Mouse (Mus musculus) thymus, adult 2 months (tissue): ENCODE results near the gene Tmem182. TPM values are rescaled to one million over a fixed set of nuclear protein-coding genes. Genes with fewer than 3 reads are reported as not detected.

ENCODE experiments used
- DNase-seq: peaks from one replicate; pipeline ENCODE4 v3.0.0; 2021
- H3K27ac ChIP-seq: fragments of 200-500 bp; 2 replicates; pipeline ENCODE4 v1.5.1; 2012; ENCODE audit warnings: low read length, control low read depth; ENCODE audit not compliant: control insufficient read depth, insufficient read depth
- H3K27me3 ChIP-seq: fragments of 200-500 bp; 2 replicates; pipeline ENCODE4 v1.6.1; 2012; ENCODE audit warnings: mild to moderate bottlenecking, low read length, moderate library complexity, mixed read lengths; ENCODE audit not compliant: control insufficient read depth, insufficient read depth
- H3K36me3 ChIP-seq: fragments of 200-500 bp; 2 replicates; pipeline ENCODE4 v1.6.1; 2012; ENCODE audit warnings: mild to moderate bottlenecking, low read length, moderate library complexity; ENCODE audit not compliant: control insufficient read depth, insufficient read depth
- H3K4me1 ChIP-seq: fragments of 200-500 bp; replicated peaks from 2 replicates; pipeline ENCODE4 v1.6.1; 2012; ENCODE audit warnings: low read length; ENCODE audit not compliant: control insufficient read depth, insufficient read depth
- H3K4me3 ChIP-seq: fragments of 200-500 bp; 2 replicates; pipeline ENCODE4 v1.5.1; 2012; ENCODE audit warnings: mild to moderate bottlenecking, low read length, control low read depth, moderate library complexity; ENCODE audit not compliant: control insufficient read depth, insufficient read depth
- CTCF ChIP-seq: fragments of 200-500 bp; IDR thresholded peaks from 2 replicates; pipeline ENCODE4 v1.5.1; 2012; ENCODE audit warnings: mild to moderate bottlenecking, control low read depth, low read length, moderate library complexity, borderline replicate concordance; ENCODE audit not compliant: control insufficient read depth, poor library complexity, insufficient read depth; ENCODE audit errors: extremely low read depth
- POLR2A ChIP-seq: fragments of 200-500 bp; IDR thresholded peaks from 2 replicates; pipeline ENCODE4 v1.6.1; 2012; ENCODE audit warnings: mild to moderate bottlenecking, low read length, control low read depth, moderate library complexity; ENCODE audit not compliant: control insufficient read depth, poor library complexity, insufficient read depth; ENCODE audit errors: extremely low read depth
- WGBS: fragments of 180-500 bp; shearing (Covaris S2); methylation state at CpG from one replicate; pipeline ENCODE4 v1.1.7; 2018; 5-methylcytosine and 5-hydroxymethylcytosine counted together
- polyA plus RNA-seq: library from polyadenylated mRNA; depleted of rRNA; stranded (reverse); fragments of >200 nt; gene quantifications from 2 replicates; pipeline ENCODE4 v1.2.3, GENCODE M21; 2012

Gene Tmem182
- polyA plus RNA-seq, 1 experiment: 3.4 TPM

- TF ChIP-seq CTCF: no peak
- TF ChIP-seq POLR2A: no peak
- DNase-seq: no peak
- Histone ChIP-seq H3K4me1 (no peaks in the 10 kb centered on the region), H3K27ac (no peak overlapping the region), H3K4me3 (no peak overlapping the region), H3K36me3 (no peaks in the 10 kb centered on the region), H3K27me3 (no peaks in the 10 kb centered on the region)
- WGBS: 65% methylated on average over 26 of the region's 26 CpGs
These were observed 69.3 kb downstream of the Tmem182 start for GRCm38 (mm10) chr1:40874456-40875375.

- 30% methylated on average over 9 of the region's 9 CpGs for WGBS
- Histone ChIP-seq H3K4me1 (no peaks in the 10 kb centered on the region), H3K27ac (no peak overlapping the region), H3K36me3 (no peaks in the 10 kb centered on the region), H3K4me3 (no peak overlapping the region), H3K27me3 (no peaks in the 10 kb centered on the region)
- TF ChIP-seq POLR2A: no peak
- no peak for TF ChIP-seq CTCF
- DNase-seq: no peak
These were observed 73.7 kb downstream of the Tmem182 start for GRCm38 (mm10) chr1:40879051-40879450.

GRCm38 (mm10) chr1:40879526-40879925, 74.1 kb downstream of the Tmem182 start:
- DNase-seq: no peak
- TF ChIP-seq CTCF: no peak
- no peak for TF ChIP-seq POLR2A
- H3K4me1 ChIP-seq: no peaks in the 10 kb centered on the region
- no peak overlapping the region for H3K27ac ChIP-seq
- no peaks in the 10 kb centered on the region for H3K27me3 ChIP-seq
- WGBS: 92% methylated on average over 6 of the region's 6 CpGs
- no peaks in the 10 kb centered on the region for H3K36me3 ChIP-seq
- H3K4me3 ChIP-seq: no peak overlapping the region

- H3K4me3 ChIP-seq: no peak overlapping the region
- WGBS: 28% methylated on average over 2 of the region's 2 CpGs
- no peaks in the 10 kb centered on the region for H3K36me3 ChIP-seq
- TF ChIP-seq POLR2A (no peak), CTCF (no peak)
- no peak overlapping the region for H3K27ac ChIP-seq
- no peak for DNase-seq
- H3K27me3 ChIP-seq: no peaks in the 10 kb centered on the region
- H3K4me1 ChIP-seq: no peaks in the 10 kb centered on the region
These were observed 75.1 kb downstream of the Tmem182 start for GRCm38 (mm10) chr1:40880527-40880926.

- no peak for DNase-seq
- Histone ChIP-seq H3K27me3 (no peaks in the 10 kb centered on the region), H3K36me3 (no peaks in the 10 kb centered on the region), H3K4me3 (no peak overlapping the region), H3K27ac (no peak overlapping the region), H3K4me1 (no peaks in the 10 kb centered on the region)
- TF ChIP-seq POLR2A (no peak), CTCF (no peak)
- WGBS: 95% methylated on average over 2 of the region's 2 CpGs
These were observed 78.5 kb downstream of the Tmem182 start for GRCm38 (mm10) chr1:40883856-40884255.

GRCm38 (mm10) chr1:40884943-40885342, 79.5 kb downstream of the Tmem182 start:
- Histone ChIP-seq H3K27ac (no peak overlapping the region), H3K36me3 (no peaks in the 10 kb centered on the region), H3K4me1 (no peaks in the 10 kb centered on the region), H3K4me3 (no peak overlapping the region), H3K27me3 (no peaks in the 10 kb centered on the region)
- 70% methylated on average over 6 of the region's 6 CpGs for WGBS
- TF ChIP-seq CTCF (no peak), POLR2A (no peak)
- no peak for DNase-seq
